Mouse (Mus musculus) right cerebral cortex, postnatal 4 days (tissue): Measurements from ENCODE around the gene Mctp1.

Experiments
- DNase-seq: peaks from one replicate; pipeline ENCODE4 v3.0.0-alpha.2; 2022

Mctp1 gene

GRCm38 (mm10) chr13:76840712-76841111, 456.4 kb downstream of the Mctp1 start:
- no peak for DNase-seq

GRCm38 (mm10) chr13:76844629-76845255, 460.4 kb downstream of the Mctp1 start:
- DNase-seq: peak; percentile 75

GRCm38 (mm10) chr13:76850412-76851054, 466.2 kb downstream of the Mctp1 start:
- no peak for DNase-seq

- no peak for DNase-seq
Measured at GRCm38 (mm10) chr13:76854306-76854705, 470.0 kb downstream of the Mctp1 start.

GRCm38 (mm10) chr13:76855021-76855420, 470.7 kb downstream of the Mctp1 start:
- DNase-seq: no peak

- no peak for DNase-seq
Measured at GRCm38 (mm10) chr13:76857024-76857423, 472.7 kb downstream of the Mctp1 start.

- DNase-seq: no peak
Measured at GRCm38 (mm10) chr13:76858078-76858482, 473.7 kb downstream of the Mctp1 start.

GRCm38 (mm10) chr13:76870291-76870690, 486.0 kb downstream of the Mctp1 start:
- DNase-seq: no peak

- DNase-seq: peak; percentile 16
Measured at GRCm38 (mm10) chr13:76877887-76878763, 493.8 kb downstream of the Mctp1 start.

GRCm38 (mm10) chr13:76879008-76879407, 494.7 kb downstream of the Mctp1 start:
- no peak for DNase-seq

GRCm38 (mm10) chr13:76884517-76885092, 500.3 kb downstream of the Mctp1 start:
- no peak for DNase-seq

- no peak for DNase-seq
Measured at GRCm38 (mm10) chr13:76892987-76893386, 508.7 kb downstream of the Mctp1 start.

GRCm38 (mm10) chr13:76895770-76896456, 511.6 kb downstream of the Mctp1 start:
- DNase-seq: no peak

- DNase-seq: no peak
Measured at GRCm38 (mm10) chr13:76896457-76896790, 512.1 kb downstream of the Mctp1 start.

GRCm38 (mm10) chr13:76918321-76918720, 534.0 kb downstream of the Mctp1 start:
- DNase-seq: no peak

GRCm38 (mm10) chr13:76926851-76927250, 542.5 kb downstream of the Mctp1 start:
- DNase-seq: no peak

GRCm38 (mm10) chr13:76927875-76928440, 543.6 kb downstream of the Mctp1 start:
- no peak for DNase-seq

- DNase-seq: no peak
Measured at GRCm38 (mm10) chr13:76929152-76929551, 544.8 kb downstream of the Mctp1 start.

- no peak for DNase-seq
Measured at GRCm38 (mm10) chr13:76932933-76933332, 548.6 kb downstream of the Mctp1 start.

GRCm38 (mm10) chr13:76949234-76949633, 564.9 kb downstream of the Mctp1 start:
- DNase-seq: no peak

GRCm38 (mm10) chr13:76967588-76967987, 583.3 kb downstream of the Mctp1 start:
- DNase-seq: no peak

- DNase-seq: peak; percentile 54
Measured at GRCm38 (mm10) chr13:76969386-76969785, 585.1 kb downstream of the Mctp1 start.
